Mouse (Mus musculus) megakaryocyte, embryonic 14.5 days (primary cell): ENCODE data around the gene Arid5b. TPM values are rescaled to one million over a fixed set of nuclear protein-coding genes. Genes with fewer than 3 reads are reported as not detected.

Experiments used
- H3K27me3 ChIP-seq: replicated peaks from 2 replicates; pipeline ENCODE3; 2012; ENCODE audit warnings: inconsistent platforms
- H3K36me3 ChIP-seq: replicated peaks from 2 replicates; pipeline ENCODE3; 2012; ENCODE audit warnings: low read length, inconsistent platforms, mixed read lengths
- H3K4me1 ChIP-seq: 2 replicates; pipeline ENCODE4 v1.6.1; 2012; ENCODE audit warnings: inconsistent platforms
- H3K4me3 ChIP-seq: replicated peaks from 2 replicates; pipeline ENCODE3; 2012; ENCODE audit warnings: moderate library complexity, mild to moderate bottlenecking, inconsistent platforms
- H3K9me3 ChIP-seq: 2 replicates; pipeline ENCODE4 v1.6.1; 2012; ENCODE audit warnings: inconsistent platforms
- FLI1 ChIP-seq: IDR thresholded peaks from 2 replicates; pipeline ENCODE4 v1.6.1; 2012; ENCODE audit warnings: low read length, inconsistent platforms, mixed read lengths
- GATA1 ChIP-seq: IDR thresholded peaks from 3 replicates; pipeline ENCODE4 v1.6.1; 2012; ENCODE audit warnings: mixed read lengths, low read length, inconsistent platforms, borderline replicate concordance
- polyA plus RNA-seq: library from polyadenylated mRNA; stranded (reverse); fragments of >175 nt; gene quantifications from 2 replicates; pipeline ENCODE4 v1.2.3, GENCODE M21; 2012; ENCODE audit warnings: low replicate concordance; ENCODE audit not compliant: insufficient read depth

The Arid5b gene
- polyA plus RNA-seq, 1 experiment = 0.63 TPM

- TF ChIP-seq FLI1 = no peak
- TF ChIP-seq GATA1 = no peak
- H3K4me1 ChIP-seq = peaks cover 21% of the 10 kb centered on the region
- no peaks in the 10 kb centered on the region for H3K9me3 ChIP-seq
- H3K36me3 ChIP-seq = no peaks in the 10 kb centered on the region
- no peak overlapping the region for H3K4me3 ChIP-seq
- H3K27me3 ChIP-seq = no peaks in the 10 kb centered on the region
Measured at GRCm38 (mm10) chr10:68168613-68169012, 109.9 kb downstream of the Arid5b start.

GRCm38 (mm10) chr10:68168141-68168540, 110.4 kb downstream of the Arid5b start:
- no peaks in the 10 kb centered on the region for H3K9me3 ChIP-seq
- H3K4me3 ChIP-seq = no peak overlapping the region
- no peaks in the 10 kb centered on the region for H3K36me3 ChIP-seq
- H3K4me1 ChIP-seq = peaks cover 21% of the 10 kb centered on the region
- H3K27me3 ChIP-seq = no peaks in the 10 kb centered on the region
- TF ChIP-seq GATA1 = no peak
- no peak for TF ChIP-seq FLI1

- Histone ChIP-seq H3K27me3 (no peaks in the 10 kb centered on the region), H3K4me1 (peaks cover 21% of the 10 kb centered on the region), H3K4me3 (no peak overlapping the region), H3K9me3 (no peaks in the 10 kb centered on the region), H3K36me3 (no peaks in the 10 kb centered on the region)
- TF ChIP-seq FLI1 (no peak), GATA1 (no peak)
Measured at GRCm38 (mm10) chr10:68167118-68167517, 111.4 kb downstream of the Arid5b start.

- no peak for TF ChIP-seq GATA1
- no peak for TF ChIP-seq FLI1
- H3K9me3 ChIP-seq = no peaks in the 10 kb centered on the region
- no peak overlapping the region for H3K4me3 ChIP-seq
- no peaks in the 10 kb centered on the region for H3K27me3 ChIP-seq
- peaks cover 21% of the 10 kb centered on the region for H3K4me1 ChIP-seq
- no peaks in the 10 kb centered on the region for H3K36me3 ChIP-seq
Measured at GRCm38 (mm10) chr10:68166695-68167086, 111.8 kb downstream of the Arid5b start.

- Histone ChIP-seq H3K27me3 (no peaks in the 10 kb centered on the region), H3K9me3 (no peaks in the 10 kb centered on the region), H3K36me3 (no peaks in the 10 kb centered on the region), H3K4me1 (peaks cover 21% of the 10 kb centered on the region), H3K4me3 (no peak overlapping the region)
- TF ChIP-seq FLI1 = no peak
- TF ChIP-seq GATA1 = no peak
Measured at GRCm38 (mm10) chr10:68165709-68166694, 112.5 kb downstream of the Arid5b start.

- Histone ChIP-seq H3K27me3 (no peaks in the 10 kb centered on the region), H3K4me1 (peaks cover 25% of the 10 kb centered on the region), H3K36me3 (no peaks in the 10 kb centered on the region), H3K4me3 (no peak overlapping the region), H3K9me3 (no peaks in the 10 kb centered on the region)
- TF ChIP-seq FLI1 = no peak
- no peak for TF ChIP-seq GATA1
Measured at GRCm38 (mm10) chr10:68164723-68165706, 113.5 kb downstream of the Arid5b start.

GRCm38 (mm10) chr10:68164137-68164536, 114.4 kb downstream of the Arid5b start:
- TF ChIP-seq FLI1 (no peak), GATA1 (no peak)
- H3K9me3 ChIP-seq = no peaks in the 10 kb centered on the region
- H3K27me3 ChIP-seq = no peaks in the 10 kb centered on the region
- H3K4me1 ChIP-seq = peaks cover 29% of the 10 kb centered on the region
- H3K4me3 ChIP-seq = no peak overlapping the region
- H3K36me3 ChIP-seq = no peaks in the 10 kb centered on the region

- H3K4me3 ChIP-seq = no peak overlapping the region
- H3K27me3 ChIP-seq = no peaks in the 10 kb centered on the region
- no peaks in the 10 kb centered on the region for H3K36me3 ChIP-seq
- H3K9me3 ChIP-seq = no peaks in the 10 kb centered on the region
- H3K4me1 ChIP-seq = peaks cover 16% of the 10 kb centered on the region
- TF ChIP-seq GATA1 (no peak), FLI1 (no peak)
Measured at GRCm38 (mm10) chr10:68159759-68160158, 118.8 kb downstream of the Arid5b start.

GRCm38 (mm10) chr10:68158555-68158954, 120.0 kb downstream of the Arid5b start:
- H3K36me3 ChIP-seq = no peaks in the 10 kb centered on the region
- H3K9me3 ChIP-seq = no peaks in the 10 kb centered on the region
- H3K4me1 ChIP-seq = peaks cover 16% of the 10 kb centered on the region
- H3K27me3 ChIP-seq = no peaks in the 10 kb centered on the region
- no peak for TF ChIP-seq GATA1
- no peak for TF ChIP-seq FLI1
- H3K4me3 ChIP-seq = no peak overlapping the region
